Mouse (Mus musculus): ENCODE data around the gene Zfp644.

DNA sequence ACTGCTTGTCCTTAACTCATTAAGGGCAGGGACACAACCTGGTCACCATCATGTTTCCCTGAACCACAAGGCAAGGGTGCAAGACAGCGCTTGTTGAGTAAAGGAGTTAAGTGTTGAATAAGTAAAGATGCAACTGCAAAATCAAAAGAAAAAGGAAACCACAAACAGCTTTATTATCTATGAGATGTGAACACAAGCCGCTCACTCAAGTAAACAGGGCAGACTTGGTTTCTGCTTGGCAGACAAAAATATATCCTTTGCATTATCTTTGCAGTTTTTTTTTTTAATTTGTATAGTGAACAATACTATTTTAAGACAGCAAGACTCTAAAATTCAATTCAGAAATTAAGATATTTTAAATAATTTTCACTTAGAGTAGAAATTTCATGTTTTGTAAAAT lies 57.5 kb downstream of the Zfp644 start:
- TF ChIP-seq GATA1 (IDR thresholded peaks at IDR 0.05; ENCODE audit: borderline replicate concordance, low read length), result no peak
- TF ChIP-seq FLI1 (IDR thresholded peaks at IDR 0.05; ENCODE audit: low read length), result no peak
